7 mouse cellular contexts compared by ENCODE assay signal in the genomic region with DNA sequence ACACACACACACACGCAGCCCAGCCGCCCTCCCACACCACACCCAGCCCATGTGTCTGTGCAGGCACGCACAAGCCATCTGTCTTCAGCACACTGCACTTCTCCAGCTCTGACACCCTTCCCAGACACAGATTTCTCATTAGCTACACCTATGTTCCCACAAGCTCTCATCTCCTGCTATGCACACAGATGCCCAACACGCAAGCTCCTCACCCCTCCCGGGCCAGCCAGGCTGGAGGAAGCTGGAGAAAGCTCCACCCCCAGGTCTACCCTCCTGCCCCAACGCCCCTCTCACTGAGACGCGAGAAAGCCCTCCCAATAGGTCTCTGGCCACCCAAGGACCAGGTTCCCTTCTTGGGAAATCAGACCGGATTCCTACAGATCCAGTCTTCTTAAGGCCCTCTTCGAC. TPM values are rescaled to one million over a fixed set of nuclear protein-coding genes. Genes with fewer than 3 reads are reported as not detected.
DNase-seq lines count a peak whose midpoint lies in the region; ATAC-seq and TF ChIP-seq lines count a peak whose summit lies in the region.

No protein-coding gene starts in this region.

- peaks cover 54% of the 10 kb centered on the region for H3K4me1 ChIP-seq in forebrain, embryonic 12.5 days
- peaks cover 50% of the 10 kb centered on the region for H3K4me1 ChIP-seq in hindbrain, embryonic 15.5 days (replicated peaks)
- no peaks in the 10 kb centered on the region for H3K4me1 ChIP-seq in liver, embryonic 13.5 days (replicated peaks)

- H3K9me3 ChIP-seq in forebrain, embryonic 12.5 days, result peaks cover 8% of the 10 kb centered on the region; the same call in 1 of the 2 replicates
- no peaks in the 10 kb centered on the region for H3K9me3 ChIP-seq in hindbrain, embryonic 15.5 days
- no peaks in the 10 kb centered on the region for H3K9me3 ChIP-seq in liver, embryonic 13.5 days (replicated peaks)

- peak; percentile 52 for DNase-seq in Muller cell, postnatal 12 days (ENCODE audit: inconsistent ontology term)
- peak; percentile 55 for DNase-seq in brain, embryonic 14.5 days (ENCODE audit: low read depth)
- no peak for DNase-seq in liver, embryonic 13.5 days
- peak; percentile 41 for DNase-seq in yolk sac, embryonic 10.5 days (ENCODE audit: low spot score)

- peak overlapping the region; percentile 38 for H3K9ac ChIP-seq in forebrain, embryonic 12.5 days
- H3K9ac ChIP-seq in hindbrain, embryonic 15.5 days, result no peak overlapping the region
- H3K9ac ChIP-seq in liver, embryonic 13.5 days, result no peak overlapping the region

- peak overlapping the region; percentile 68 for H3K4me2 ChIP-seq in forebrain, embryonic 12.5 days
- H3K4me2 ChIP-seq in hindbrain, embryonic 15.5 days, result peak overlapping the region; percentile 71
- H3K4me2 ChIP-seq in liver, embryonic 13.5 days, result peak overlapping the region; percentile 43

- H3K27me3 ChIP-seq in forebrain, embryonic 12.5 days, result peaks cover 74% of the 10 kb centered on the region
- H3K27me3 ChIP-seq in hindbrain, embryonic 15.5 days, result peaks cover 66% of the 10 kb centered on the region
- peaks cover 61% of the 10 kb centered on the region for H3K27me3 ChIP-seq in liver, embryonic 13.5 days

- H3K27ac ChIP-seq in forebrain, embryonic 12.5 days, result no peak overlapping the region
- H3K27ac ChIP-seq in hindbrain, embryonic 15.5 days (replicated peaks), result no peak overlapping the region
- H3K27ac ChIP-seq in liver, embryonic 13.5 days, result no peak overlapping the region

- H3K36me3 ChIP-seq in forebrain, embryonic 12.5 days (replicated peaks), result no peaks in the 10 kb centered on the region
- no peaks in the 10 kb centered on the region for H3K36me3 ChIP-seq in hindbrain, embryonic 15.5 days
- H3K36me3 ChIP-seq in liver, embryonic 13.5 days, result no peaks in the 10 kb centered on the region

- ATAC-seq in forebrain, embryonic 12.5 days (ENCODE audit: low FRiP score), result peak; percentile 25; the same call in 1 of the 2 replicates
- peak; percentile 38; the same call in 1 of the 2 replicates for ATAC-seq in hindbrain, embryonic 15.5 days (ENCODE audit: low FRiP score, low read depth)
- ATAC-seq in liver, embryonic 13.5 days (ENCODE audit: low read depth), result no peak
- ATAC-seq in CD4-positive, CD25-positive, alpha-beta regulatory T cell, adult 4 months, result no peak

- 10% methylated on average over 10 of the region's 10 CpGs for WGBS in forebrain, embryonic 12.5 days
- 5% methylated on average over 10 of the region's 10 CpGs for WGBS in hindbrain, embryonic 15.5 days
- WGBS in liver, embryonic 13.5 days (ENCODE audit: insufficient replicate concordance), result 12% methylated on average over 10 of the region's 10 CpGs

- no peak for TF ChIP-seq POLR2A in brain, embryonic 14.5 days (IDR thresholded peaks at IDR 0.05; ENCODE audit: borderline replicate concordance, extremely low read depth, insufficient read depth, insufficient read length, poor library complexity, severe bottlenecking)

- H3K4me3 ChIP-seq in forebrain, embryonic 12.5 days (replicated peaks), result peak overlapping the region; percentile 36
- H3K4me3 ChIP-seq in hindbrain, embryonic 15.5 days, result peak overlapping the region; percentile 39
- peak overlapping the region; percentile 30; the same call in 1 of the 2 replicates for H3K4me3 ChIP-seq in liver, embryonic 13.5 days (replicated peaks)

- TF ChIP-seq CTCF in brain, embryonic 14.5 days (IDR thresholded peaks at IDR 0.05; ENCODE audit: borderline replicate concordance, extremely low read depth, insufficient read depth, insufficient read length), result no peak

RNA-seq across cellular contexts. Expression of gene Ntf3, which starts 4.4 kb away (rescaled TPM):
- polyA plus RNA-seq in brain, embryonic 14.5 days (2012; rRNA removed), result 1.3 and 2.2 TPM in 2 replicates
- polyA plus RNA-seq in forebrain, embryonic 12.5 days (2016; fragmentation: Nextera tagmentation; extraction: Ambion mirVana), result 2.8 and 3.2 TPM in 2 replicates
- 3.8 TPM in 2 replicates for polyA plus RNA-seq in hindbrain, embryonic 15.5 days (2015; fragmentation: Nextera tagmentation; extraction: Ambion mirVana)
- polyA plus RNA-seq in liver, embryonic 13.5 days (2015; fragmentation: Nextera tagmentation; extraction: Ambion mirVana), result 0.81 and 0.97 TPM in 2 replicates
- not detected for polyA plus RNA-seq in CD4-positive, CD25-positive, alpha-beta regulatory T cell, adult 4 months (2017; shearing (Covaris generic))

Comparison
In these comparisons a context has a peak if more than half of its experiments do, and no peak if none do; other contexts are left out.
1. ATAC-seq: peak in forebrain, embryonic 12.5 days (single experiment) and hindbrain, embryonic 15.5 days (single experiment); none in liver, embryonic 13.5 days (single experiment) and CD4-positive, CD25-positive, alpha-beta regulatory T cell, adult 4 months (single experiment).
2. Peak in every context shown above with its lines, with median percentiles within 50 percentile points of each other: H3K4me2 ChIP-seq and H3K4me3 ChIP-seq.